Mouse (Mus musculus): ENCODE measurements around the gene Rapgefl1. TPM values are rescaled to one million over a fixed set of nuclear protein-coding genes. Genes with fewer than 3 reads are reported as not detected.

Rapgefl1 gene
- polyA plus RNA-seq (2017; shearing (Covaris generic)): 0.18 TPM

DNA sequence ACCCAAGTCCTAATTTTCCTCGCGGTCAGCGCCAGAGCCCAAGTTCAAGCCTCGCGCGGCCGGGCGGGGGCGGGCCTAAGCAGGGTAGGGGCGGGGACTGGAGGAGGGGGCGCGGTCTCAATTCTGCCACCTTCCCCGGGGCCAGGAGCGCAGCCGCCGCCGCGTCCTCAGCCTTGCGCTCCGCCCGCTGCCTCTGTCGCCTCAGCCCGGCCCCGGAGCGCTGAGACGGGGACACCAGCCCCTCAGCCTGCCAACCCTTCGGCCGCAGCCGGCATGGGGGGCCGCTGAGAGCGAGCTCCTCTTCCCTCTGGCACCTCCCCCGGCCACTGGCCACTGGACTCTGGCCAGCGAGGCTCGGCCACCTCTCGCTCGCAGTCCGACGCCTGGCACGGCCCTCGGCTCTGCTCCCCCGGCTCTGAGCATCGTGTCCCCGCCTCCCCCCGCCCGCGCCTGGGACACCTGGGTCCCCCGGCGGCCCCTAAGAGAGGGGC is at the start of gene Rapgefl1:
Rapgefl1 (plus strand) TSS at position 135 of the 491 bp plus-strand sequence.

DNA sequence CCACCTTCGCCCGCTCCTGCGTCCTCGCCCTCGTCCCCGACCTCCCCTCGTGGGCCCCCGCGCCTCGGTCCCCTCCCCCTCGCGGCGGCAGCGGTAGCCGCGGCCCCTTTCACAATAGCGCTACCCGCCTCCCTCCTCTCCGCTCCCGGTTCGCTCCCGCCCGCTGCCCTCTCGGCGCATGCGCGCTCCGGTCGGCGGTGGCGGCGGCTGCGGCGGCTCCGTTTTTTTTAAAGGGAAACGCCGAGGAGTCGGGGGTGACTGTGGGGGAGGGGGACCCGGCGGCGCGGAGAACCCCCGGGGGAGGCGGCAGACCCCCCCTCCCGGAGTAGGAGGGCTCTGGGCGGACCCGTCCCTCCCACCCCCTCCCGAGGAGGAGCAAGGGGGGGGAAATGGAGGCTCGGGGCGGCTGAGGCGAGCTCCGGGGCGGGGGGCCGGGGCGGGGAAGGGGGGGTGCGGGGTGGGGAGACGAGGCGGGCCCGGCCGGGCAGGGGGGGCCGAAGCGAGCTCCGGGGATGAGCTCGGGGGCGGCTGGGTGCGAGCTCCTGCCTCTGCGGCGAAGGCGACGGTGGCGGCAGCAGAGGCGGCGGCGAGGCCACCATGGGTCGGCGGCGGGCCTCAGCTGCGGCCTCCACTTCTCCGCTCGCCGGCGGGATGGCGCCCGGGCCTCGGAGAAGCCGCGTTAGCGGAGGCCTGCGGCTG is 41.4 kb upstream of the Rapgefl1 start, which contains the start of gene Msl1:
Msl1 (plus strand) TSS at position 502 of the 699 bp plus-strand sequence.

DNA sequence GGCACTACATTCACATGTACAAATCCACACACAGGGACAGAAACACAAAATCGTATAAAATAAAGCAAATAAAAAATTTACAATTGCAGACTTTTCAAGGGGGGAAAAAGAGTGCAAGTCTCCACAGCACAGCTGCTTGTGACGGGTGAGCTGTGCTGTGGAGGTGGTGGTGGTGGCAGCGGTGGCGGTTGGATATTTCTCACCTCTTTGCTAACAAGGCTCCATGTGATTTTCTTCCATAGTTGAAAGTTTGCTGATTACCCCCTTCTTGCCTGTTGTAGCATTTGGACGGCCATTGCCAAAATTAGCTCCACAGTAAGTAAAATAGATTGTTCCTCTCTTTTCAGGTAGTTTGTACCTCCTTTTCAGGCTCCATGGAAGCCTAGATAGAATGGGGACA is 32.0 kb upstream of the Rapgefl1 start, which contains the start of gene Casc3:
Casc3 (plus strand) TSS at position 301 of the 400 bp plus-strand sequence.

DNA sequence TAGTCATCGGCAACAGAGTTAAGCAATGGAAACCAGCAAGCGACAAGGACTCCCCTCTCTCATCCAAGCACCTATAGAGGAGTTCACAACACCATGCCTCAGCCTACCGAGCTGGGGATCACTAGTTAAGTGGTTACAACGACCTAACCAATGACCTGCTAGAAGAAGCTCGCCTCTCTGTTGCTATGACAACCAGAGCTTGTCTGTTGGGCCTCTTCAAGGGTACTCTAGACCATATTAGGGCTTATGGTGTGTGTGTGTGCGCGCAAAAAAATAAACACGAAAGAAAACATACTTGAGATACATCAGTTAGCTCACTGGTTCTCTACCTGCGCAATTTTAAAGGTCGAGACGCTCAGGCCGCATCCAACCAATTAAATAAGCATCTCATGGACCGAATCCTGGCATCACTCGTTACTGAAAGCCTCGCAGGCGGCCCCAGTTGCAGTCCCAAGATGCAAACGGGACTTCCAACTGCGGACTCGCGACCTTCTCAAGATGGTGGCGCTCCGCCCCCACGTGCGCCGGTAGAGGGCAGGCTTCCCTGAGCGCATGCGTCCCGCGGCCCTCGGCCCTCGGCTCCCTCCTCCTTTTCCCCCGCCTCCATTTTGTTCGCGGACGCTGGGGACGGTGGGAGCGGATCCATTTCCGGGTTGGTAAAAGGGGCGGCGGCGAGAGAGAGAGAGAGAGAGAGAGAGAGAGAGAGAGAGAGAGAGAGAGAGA is 26.6 kb downstream of the Rapgefl1 start, which contains the start of gene Wipf2:
Wipf2 (plus strand) TSS at position 611 of the 723 bp plus-strand sequence.

Other genes starting within 250 kb of the Rapgefl1 start
- 96.0 TPM for gene Ormdl3, start 249.4 kb upstream of the Rapgefl1 start, polyA plus RNA-seq (2017; shearing (Covaris generic))
- not detected for gene Lrrc3c, start 238.5 kb upstream of the Rapgefl1 start, polyA plus RNA-seq (2017; shearing (Covaris generic))
- 4.4 TPM for gene Gm12355, start 211.1 kb upstream of the Rapgefl1 start, polyA plus RNA-seq (2017; shearing (Covaris generic))
- not detected for gene Gsdma3, start 210.4 kb upstream of the Rapgefl1 start, polyA plus RNA-seq (2017; shearing (Covaris generic))
- not detected for gene Gsdma2, start 190.0 kb upstream of the Rapgefl1 start, polyA plus RNA-seq (2017; shearing (Covaris generic))
- not detected for gene Gsdma, start 172.4 kb upstream of the Rapgefl1 start, polyA plus RNA-seq (2017; shearing (Covaris generic))
- 115 TPM for gene Psmd3, start 154.2 kb upstream of the Rapgefl1 start, polyA plus RNA-seq (2017; shearing (Covaris generic))
- gene Csf3, start 135.5 kb upstream of the Rapgefl1 start, polyA plus RNA-seq (2017; shearing (Covaris generic)): not detected
- gene Med24, start 107.3 kb upstream of the Rapgefl1 start, polyA plus RNA-seq (2017; shearing (Covaris generic)): 70.6 TPM
- 6.0 TPM for gene Thra, start 96.1 kb upstream of the Rapgefl1 start, polyA plus RNA-seq (2017; shearing (Covaris generic))
- gene Nr1d1, start 61.5 kb upstream of the Rapgefl1 start, polyA plus RNA-seq (2017; shearing (Covaris generic)): 10.0 TPM
- gene Msl1, start 41.3 kb upstream of the Rapgefl1 start, polyA plus RNA-seq (2017; shearing (Covaris generic)): 14.0 TPM
- 15.3 TPM for gene Casc3, start 31.9 kb upstream of the Rapgefl1 start, polyA plus RNA-seq (2017; shearing (Covaris generic))
- gene Wipf2, start 26.9 kb downstream of the Rapgefl1 start, polyA plus RNA-seq (2017; shearing (Covaris generic)): 4.1 TPM
- 6.9 TPM for gene Cdc6, start 71.0 kb downstream of the Rapgefl1 start, polyA plus RNA-seq (2017; shearing (Covaris generic))
- 45.5 TPM for gene Rara, start 91.0 kb downstream of the Rapgefl1 start, polyA plus RNA-seq (2017; shearing (Covaris generic))
- gene Gjd3, start 146.2 kb downstream of the Rapgefl1 start, polyA plus RNA-seq (2017; shearing (Covaris generic)): not detected
- 29.5 TPM for gene Top2a, start 187.4 kb downstream of the Rapgefl1 start, polyA plus RNA-seq (2017; shearing (Covaris generic))
- 34.6 TPM for gene Igfbp4, start 204.5 kb downstream of the Rapgefl1 start, polyA plus RNA-seq (2017; shearing (Covaris generic))